ENCODE assay signal across 9 mouse cellular contexts in genomic region chr1:78863833-78864232, GRCm38 (mm10). TPM values are rescaled to one million over a fixed set of nuclear protein-coding genes. Genes with fewer than 3 reads are reported as not detected.
DNase-seq lines count a peak whose midpoint lies in the region; ATAC-seq and TF ChIP-seq lines count a peak whose summit lies in the region.
"Had no signal": no experiment of that assay in that cellular context is flagged by ENCODE, and none has a peak within 500 bp of the region (broad histone marks: within the 10 kb centered on the region; RNA-seq: fewer than 3 reads in every experiment).

No protein-coding gene starts in this region.

- H3K4me1 ChIP-seq in stomach, embryonic 16.5 days (ENCODE audit: control insufficient read depth, insufficient read depth, low read length): no peaks in the 10 kb centered on the region
- H3K4me1 ChIP-seq in stomach, postnatal 0 days (replicated peaks; ENCODE audit: control insufficient read depth, insufficient read depth): 0 out of 2 replicates have a peak, but pooled peaks cover 2% of the 10 kb centered on the region
- no peaks in the 10 kb centered on the region for H3K4me1 ChIP-seq in hindbrain, embryonic 11.5 days (replicated peaks; ENCODE audit: control insufficient read depth, insufficient read depth, low read length)
- H3K4me1 ChIP-seq: limb, embryonic 12.5 days had no signal

- H3K4me3 ChIP-seq in stomach, embryonic 16.5 days (replicated peaks; ENCODE audit: low read length): no peak overlapping the region
- H3K4me3 ChIP-seq in stomach, postnatal 0 days (ENCODE audit: low read depth, low read length): no peak overlapping the region
- H3K4me3 ChIP-seq in hindbrain, embryonic 11.5 days (ENCODE audit: low read depth, low read length): no peak overlapping the region
- H3K4me3 ChIP-seq: limb, embryonic 12.5 days had no signal

- H3K27ac ChIP-seq in stomach, embryonic 16.5 days (ENCODE audit: low read length): 0 out of 2 replicates have a peak overlapping the region, but pooled peaks have one; percentile 38
- no peak overlapping the region for H3K27ac ChIP-seq in stomach, postnatal 0 days (replicated peaks)
- no peak overlapping the region for H3K27ac ChIP-seq in hindbrain, embryonic 11.5 days (ENCODE audit: low read depth, low read length)
- H3K27ac ChIP-seq: limb, embryonic 12.5 days had no signal

- 0 out of 2 replicates have a peak, but pooled peaks have one; percentile 13 for ATAC-seq in stomach, embryonic 16.5 days (ENCODE audit: insufficient read depth, low FRiP score)
- no peak for ATAC-seq in stomach, postnatal 0 days (ENCODE audit: low FRiP score, low TSS enrichment)
- ATAC-seq in hindbrain, embryonic 11.5 days (ENCODE audit: low FRiP score): no peak

- H3K27me3 ChIP-seq in stomach, embryonic 16.5 days (ENCODE audit: control insufficient read depth, insufficient read depth, low read length): no peaks in the 10 kb centered on the region
- no peaks in the 10 kb centered on the region for H3K27me3 ChIP-seq in stomach, postnatal 0 days (ENCODE audit: control insufficient read depth, insufficient read depth, low read length)
- no peaks in the 10 kb centered on the region for H3K27me3 ChIP-seq in hindbrain, embryonic 11.5 days (ENCODE audit: control insufficient read depth, insufficient read depth, low read length)
- H3K27me3 ChIP-seq: limb, embryonic 12.5 days had no signal

- H3K4me2 ChIP-seq in stomach, embryonic 16.5 days (ENCODE audit: low read depth, low read length): no peak overlapping the region
- H3K4me2 ChIP-seq in stomach, postnatal 0 days (replicated peaks; ENCODE audit: low read depth): no peak overlapping the region
- H3K4me2 ChIP-seq in hindbrain, embryonic 11.5 days (replicated peaks; ENCODE audit: low read depth, low read length): no peak overlapping the region
- H3K4me2 ChIP-seq: limb, embryonic 12.5 days had no signal

- 59% methylated on average over 2 of the region's 2 CpGs for WGBS in stomach, embryonic 16.5 days
- WGBS in stomach, postnatal 0 days: 55% methylated on average over 2 of the region's 2 CpGs
- 76% methylated on average over 2 of the region's 2 CpGs for WGBS in hindbrain, embryonic 11.5 days

- no peak for TF ChIP-seq CTCF in stomach, postnatal 0 days (IDR thresholded peaks at IDR 0.05; ENCODE audit: low read depth)

- H3K9ac ChIP-seq in stomach, embryonic 16.5 days (ENCODE audit: low read length): no peak overlapping the region
- no peak overlapping the region for H3K9ac ChIP-seq in stomach, postnatal 0 days (ENCODE audit: low read length)
- no peak overlapping the region for H3K9ac ChIP-seq in hindbrain, embryonic 11.5 days (ENCODE audit: low read depth, low read length)
- H3K9ac ChIP-seq: limb, embryonic 12.5 days had no signal

- peak; percentile 30 for DNase-seq in adrenal gland, adult 2 months
- no peak for DNase-seq in adrenal gland, adult 18-20 months (ENCODE audit: low spot score in 2 of 2)
- no peak for DNase-seq in stomach, postnatal 0 days (ENCODE audit: low spot score)
- DNase-seq in kidney, postnatal 25 days: peak; percentile 63 to 71
- DNase-seq in thymus, postnatal 36 days: no peak
- no peak for DNase-seq in hindbrain, embryonic 11.5 days (ENCODE audit: low spot score)
- DNase-seq in spleen, postnatal 4 days (ENCODE audit: low spot score in 2 of 2): no peak

- no peaks in the 10 kb centered on the region for H3K9me3 ChIP-seq in stomach, embryonic 16.5 days (replicated peaks; ENCODE audit: control insufficient read depth, low read length)
- no peaks in the 10 kb centered on the region for H3K9me3 ChIP-seq in stomach, postnatal 0 days (ENCODE audit: control insufficient read depth, low read length)
- H3K9me3 ChIP-seq in hindbrain, embryonic 11.5 days (ENCODE audit: control insufficient read depth, low read length): no peaks in the 10 kb centered on the region
- H3K9me3 ChIP-seq: limb, embryonic 12.5 days had no signal

- no peak for TF ChIP-seq EP300 in stomach, postnatal 0 days (optimal IDR thresholded peaks at IDR 0.05)

- no peaks in the 10 kb centered on the region for H3K36me3 ChIP-seq in stomach, embryonic 16.5 days (ENCODE audit: control insufficient read depth, insufficient read depth, low read length)
- H3K36me3 ChIP-seq in stomach, postnatal 0 days (ENCODE audit: control insufficient read depth, insufficient read depth, low read length): no peaks in the 10 kb centered on the region
- H3K36me3 ChIP-seq in hindbrain, embryonic 11.5 days (ENCODE audit: control insufficient read depth, insufficient read depth, low read length): no peaks in the 10 kb centered on the region
- H3K36me3 ChIP-seq: limb, embryonic 12.5 days had no signal

RNA-seq across cellular contexts. Expression of gene Kcne4, which starts 47.3 kb away (rescaled TPM):
- total RNA-seq in adrenal gland, adult 2 months (2021): 1 to 10 TPM; 3.2 to 8.2 TPM
- 0.98 TPM in 2 replicates for polyA plus RNA-seq in adrenal gland, adult 2 months (2012; rRNA removed)
- 1 to 10 TPM; 5.0 to 5.4 TPM for total RNA-seq in adrenal gland, adult 18-20 months (2021)
- 11.5 and 13.7 TPM in 2 replicates for polyA plus RNA-seq in stomach, embryonic 16.5 days (2015; fragmentation: Nextera tagmentation; extraction: Ambion mirVana)
- 13.8 and 15.0 TPM in 2 replicates for polyA plus RNA-seq in stomach, postnatal 0 days (2015; fragmentation: Nextera tagmentation; extraction: Ambion mirVana)
- polyA plus RNA-seq in hindbrain, embryonic 11.5 days (2014; fragmentation: Nextera tagmentation; extraction: Ambion mirVana): 0.74 and 1.3 TPM in 2 replicates

Comparison
In these comparisons a context has a peak if more than half of its experiments do, and no peak if none do; other contexts are left out.
1. DNase-seq: peak in adrenal gland, adult 2 months (single experiment) and kidney, postnatal 25 days (2 of 2); none in adrenal gland, adult 18-20 months (0 of 2), stomach, postnatal 0 days (single experiment), thymus, postnatal 36 days (0 of 2), hindbrain, embryonic 11.5 days (single experiment) and spleen, postnatal 4 days (0 of 2).